Mouse (Mus musculus) heart, embryonic 16.5 days (tissue): ENCODE data around the gene Sfxn5. TPM values are rescaled to one million over a fixed set of nuclear protein-coding genes. Genes with fewer than 3 reads are reported as not detected.

ENCODE experiments used
- ATAC-seq: fragments of 200-750 bp; cut with Nextera tagmentation; replicated peaks from 2 replicates; pipeline ENCODE4 v1.8.0; 2017; ENCODE audit warnings: moderate number of reproducible peaks; ENCODE audit not compliant: insufficient read depth, low FRiP score; ENCODE audit errors: extremely low read depth
- H3K27ac ChIP-seq: fragments of 300-500 bp; sonication (generic); 2 replicates; pipeline ENCODE4 v1.5.1; 2014; ENCODE audit warnings: mild to moderate bottlenecking, low read length, control low read depth, moderate library complexity
- H3K27me3 ChIP-seq: fragments of 300-500 bp; sonication (generic); 2 replicates; pipeline ENCODE4 v1.6.1; 2014; ENCODE audit warnings: low read length, mixed read lengths; ENCODE audit not compliant: control insufficient read depth, insufficient read depth
- H3K36me3 ChIP-seq: fragments of 300-500 bp; sonication (generic); 2 replicates; pipeline ENCODE4 v1.6.1; 2014; ENCODE audit not compliant: control insufficient read depth, insufficient read depth
- H3K4me1 ChIP-seq: fragments of 300-500 bp; sonication (generic); 2 replicates; pipeline ENCODE4 v1.6.1; 2014; ENCODE audit warnings: low read length, mixed read lengths; ENCODE audit not compliant: control insufficient read depth, insufficient read depth
- H3K4me2 ChIP-seq: fragments of 300-500 bp; sonication (generic); 2 replicates; pipeline ENCODE4 v1.6.1; 2014; ENCODE audit warnings: low read depth, mild to moderate bottlenecking, control low read depth, low read length
- H3K4me3 ChIP-seq: fragments of 300-500 bp; sonication (generic); 2 replicates; pipeline ENCODE4 v1.5.1; 2014; ENCODE audit warnings: mild to moderate bottlenecking, control low read depth, low read length
- H3K9ac ChIP-seq: fragments of 300-500 bp; sonication (generic); 2 replicates; pipeline ENCODE4 v1.6.1; 2014; ENCODE audit warnings: low read length, control low read depth
- H3K9me3 ChIP-seq: fragments of 300-500 bp; sonication (generic); replicated peaks from 2 replicates; pipeline ENCODE4 v1.6.1; 2016; ENCODE audit warnings: low read length; ENCODE audit not compliant: control insufficient read depth
- WGBS: fragments of 180-500 bp; shearing (Covaris S2); extraction: QIAGEN DNeasy Blood & Tissue Kit; methylation state at CpG from one replicate; pipeline ENCODE4 v1.1.7; 2014; 5-methylcytosine and 5-hydroxymethylcytosine counted together
- polyA plus RNA-seq: library from polyadenylated mRNA; unstranded; fragments of >200 nt; fragmentation: Nextera tagmentation; extraction: Ambion mirVana; gene quantifications from 2 replicates; pipeline ENCODE4 v1.2.1, GENCODE M21; 2015

The Sfxn5 gene
- polyA plus RNA-seq, 1 experiment from 2014 or later: 4.9 TPM

DNA sequence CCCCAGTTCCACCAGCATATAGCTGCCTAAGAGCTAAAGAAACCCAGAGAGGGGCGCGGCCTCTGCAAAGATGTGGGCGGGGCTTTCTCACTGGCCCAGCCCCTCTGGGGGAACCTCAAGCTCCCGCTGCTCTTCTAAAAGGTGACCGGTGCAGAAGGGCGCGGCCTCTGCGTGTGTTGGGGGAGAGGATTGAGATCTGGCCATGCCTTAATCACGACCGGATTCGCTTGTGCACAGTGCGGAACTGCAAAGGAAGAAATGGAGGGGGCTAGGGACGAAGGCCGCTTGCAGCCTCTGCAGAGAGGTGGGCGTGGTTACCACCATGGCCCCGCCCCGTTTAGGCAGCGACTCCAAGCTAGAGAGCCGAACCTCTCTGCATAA lies 41.5 kb upstream of the Sfxn5 start:
- Histone ChIP-seq H3K9me3 (no peaks in the 10 kb centered on the region), H3K9ac (peak overlapping the region; percentile 73), H3K4me1 (peaks cover 33% of the 10 kb centered on the region), H3K27ac (peak overlapping the region; percentile 84), H3K27me3 (no peaks in the 10 kb centered on the region), H3K4me2 (peak overlapping the region; percentile 69), H3K36me3 (no peaks in the 10 kb centered on the region), H3K4me3 (peak overlapping the region; percentile 81)
- peak; percentile 95 for ATAC-seq
- WGBS: under 1% methylated on average over 19 of the region's 19 CpGs

GRCm38 (mm10) chr6:85373951-85374733 lies 40.9 kb upstream of the Sfxn5 start, which contains the start of gene Rab11fip5:
Gene Rab11fip5, minus strand, starts transcription at chr6:85374634.
- Histone ChIP-seq H3K4me3 (peak within 1 kb of the TSS; percentile 81), H3K27ac (peak within 1 kb of the TSS; percentile 85), H3K36me3 (no peaks in the 10 kb centered on the region), H3K9me3 (no peaks in the 10 kb centered on the region), H3K4me1 (peaks cover 39% of the 10 kb centered on the region), H3K9ac (peak within 1 kb of the TSS; percentile 99), H3K27me3 (no peaks in the 10 kb centered on the region), H3K4me2 (peak within 1 kb of the TSS; percentile 69)
- WGBS: under 1% methylated on average over 80 of the region's 80 CpGs
- peak; percentile 2 for ATAC-seq

- no peaks in the 10 kb centered on the region for H3K27me3 ChIP-seq
- WGBS: 60% methylated on average over 10 of the region's 10 CpGs
- H3K4me1 ChIP-seq: peaks cover 42% of the 10 kb centered on the region
- H3K27ac ChIP-seq: peak overlapping the region; percentile 85
- H3K36me3 ChIP-seq: no peaks in the 10 kb centered on the region
- H3K9me3 ChIP-seq: no peaks in the 10 kb centered on the region
- no peak for ATAC-seq
- H3K9ac ChIP-seq: peak overlapping the region; percentile 99
- peak overlapping the region; percentile 81 for H3K4me3 ChIP-seq
- peak overlapping the region; percentile 69 for H3K4me2 ChIP-seq
Measured at GRCm38 (mm10) chr6:85373066-85373860, 40.0 kb upstream of the Sfxn5 start.

DNA sequence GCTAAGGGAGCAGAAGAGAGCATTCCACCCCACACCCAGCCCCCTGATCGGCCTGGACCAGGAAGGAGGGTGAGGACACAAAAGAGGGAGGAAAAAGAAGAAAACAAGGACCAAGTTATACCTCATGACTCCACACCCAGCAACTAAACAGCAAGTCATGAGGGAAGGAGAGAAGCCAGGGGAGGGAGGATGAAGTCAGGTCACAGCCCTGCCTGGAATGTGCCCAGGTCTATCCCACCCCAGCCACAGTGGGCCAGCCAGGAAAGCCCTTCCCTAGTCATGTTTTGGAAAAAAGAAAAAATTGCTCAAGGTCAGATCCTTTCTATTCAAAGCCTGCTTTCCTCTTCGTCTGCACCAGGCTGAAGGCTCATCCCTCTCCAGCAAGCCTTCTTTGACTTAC lies 39.3 kb upstream of the Sfxn5 start:
- WGBS: 47% methylated on average over 2 of the region's 2 CpGs
- Histone ChIP-seq H3K4me3 (peak overlapping the region; percentile 81), H3K36me3 (no peaks in the 10 kb centered on the region), H3K27ac (peak overlapping the region; percentile 85), H3K4me2 (peak overlapping the region; percentile 69), H3K4me1 (peaks cover 47% of the 10 kb centered on the region), H3K9me3 (no peaks in the 10 kb centered on the region), H3K9ac (peak overlapping the region; percentile 99), H3K27me3 (no peaks in the 10 kb centered on the region)
- ATAC-seq: no peak

GRCm38 (mm10) chr6:85371859-85372405 lies 38.7 kb upstream of the Sfxn5 start:
- peak overlapping the region; percentile 85 for H3K27ac ChIP-seq
- ATAC-seq: no peak
- H3K4me2 ChIP-seq: peak overlapping the region; percentile 69
- WGBS: 51% methylated on average over 6 of the region's 6 CpGs
- no peaks in the 10 kb centered on the region for H3K36me3 ChIP-seq
- no peaks in the 10 kb centered on the region for H3K27me3 ChIP-seq
- peaks cover 53% of the 10 kb centered on the region for H3K4me1 ChIP-seq
- no peaks in the 10 kb centered on the region for H3K9me3 ChIP-seq
- peak overlapping the region; percentile 81 for H3K4me3 ChIP-seq
- peak overlapping the region; percentile 99 for H3K9ac ChIP-seq

GRCm38 (mm10) chr6:85370666-85371430 lies 37.6 kb upstream of the Sfxn5 start:
- H3K9ac ChIP-seq: peak overlapping the region; percentile 99; the same call in 1 of the 2 replicates

DNA sequence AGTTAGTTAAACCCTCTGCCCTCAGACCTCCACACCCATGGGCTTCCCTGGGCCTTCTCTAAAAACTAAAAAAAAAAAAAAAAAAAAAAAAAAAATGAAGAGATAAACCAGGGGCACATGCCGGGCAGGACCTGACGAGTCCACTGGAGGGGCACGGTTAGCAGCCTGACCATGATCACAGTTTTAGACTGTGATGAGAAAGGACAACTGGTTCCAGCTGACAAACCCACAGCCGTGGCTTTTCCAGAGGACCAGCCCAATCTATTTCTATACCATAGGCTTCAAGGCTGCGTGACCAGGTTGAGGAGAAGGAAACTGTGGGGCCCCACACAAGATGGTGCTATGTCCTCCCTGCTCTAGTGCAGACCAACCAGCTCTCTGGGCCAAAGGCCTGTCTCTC lies 36.8 kb upstream of the Sfxn5 start:
- no peak for ATAC-seq
- H3K4me3 ChIP-seq: no peak overlapping the region
- H3K27ac ChIP-seq: peak overlapping the region; percentile 85
- 0 out of 2 replicates have a peak, but pooled peaks cover 4% of the 10 kb centered on the region for H3K36me3 ChIP-seq
- peaks cover 70% of the 10 kb centered on the region for H3K4me1 ChIP-seq
- H3K9ac ChIP-seq: peak overlapping the region; percentile 53; the same call in 1 of the 2 replicates
- H3K9me3 ChIP-seq: no peaks in the 10 kb centered on the region
- H3K27me3 ChIP-seq: no peaks in the 10 kb centered on the region
- 63% methylated on average over 5 of the region's 5 CpGs for WGBS
- peak overlapping the region; percentile 46 for H3K4me2 ChIP-seq

More at GRCm38 (mm10) chr6:85370666-85371430, 37.6 kb upstream of the Sfxn5 start:
- Histone ChIP-seq H3K36me3 (no peaks in the 10 kb centered on the region), H3K4me2 (peak overlapping the region; percentile 69), H3K4me1 (peaks cover 63% of the 10 kb centered on the region), H3K4me3 (no peak overlapping the region; the same call in 1 of the 2 replicates), H3K27ac (peak overlapping the region; percentile 85), H3K27me3 (no peaks in the 10 kb centered on the region), H3K9me3 (no peaks in the 10 kb centered on the region)
- ATAC-seq: no peak
- WGBS: 90% methylated on average over 9 of the region's 9 CpGs

DNA sequence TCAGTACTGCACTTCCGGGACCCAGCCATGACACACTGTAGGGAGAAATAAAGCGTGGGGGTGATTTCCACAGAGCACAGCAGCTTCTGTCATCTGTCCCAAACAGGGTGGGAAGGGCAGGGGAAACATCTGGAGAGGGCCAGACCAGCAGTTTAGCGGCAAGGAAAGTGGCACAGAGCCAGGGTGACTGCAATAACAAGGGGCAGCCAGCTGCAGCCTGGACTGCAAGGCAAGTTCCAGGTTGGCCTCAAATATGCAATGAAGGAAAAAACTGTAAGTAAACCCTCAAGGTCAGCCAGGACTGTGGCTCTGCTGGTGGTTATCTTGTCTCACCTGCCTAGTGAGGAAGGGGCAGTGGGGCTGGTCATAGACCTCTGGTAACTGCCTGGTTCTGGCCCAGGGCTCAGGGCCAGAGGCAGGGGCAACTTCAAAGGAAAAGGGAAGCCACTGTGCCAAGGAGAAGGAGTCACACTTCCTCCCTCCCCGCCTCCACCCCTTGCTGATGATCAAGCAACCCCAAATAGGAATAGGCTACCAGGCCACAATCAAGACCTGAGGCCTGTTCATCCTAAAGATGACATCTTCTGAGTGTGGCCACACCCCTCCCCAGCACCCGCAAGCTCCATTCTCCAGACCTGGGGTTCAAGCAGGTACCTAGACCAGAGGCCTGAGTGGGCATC lies 36.1 kb upstream of the Sfxn5 start:
- Histone ChIP-seq H3K27ac (peak overlapping the region; percentile 85), H3K9ac (peak overlapping the region; percentile 53), H3K9me3 (no peaks in the 10 kb centered on the region), H3K36me3 (0 out of 2 replicates have a peak, but pooled peaks cover 4% of the 10 kb centered on the region), H3K27me3 (no peaks in the 10 kb centered on the region), H3K4me1 (peaks cover 77% of the 10 kb centered on the region), H3K4me3 (no peak overlapping the region), H3K4me2 (peak overlapping the region; percentile 46)
- WGBS: 39% methylated on average over 5 of the region's 5 CpGs
- ATAC-seq: peak; percentile 14; the same call in 1 of the 2 replicates
